Mouse (Mus musculus): ENCODE measurements at regions not wholly inside any gene's neighbourhood (a gene's known extent, or its start where the extent isn't known, plus 50 kb on each side); places are given as distances from the start of the nearest gene placed in this dataset.

GRCm38 (mm10) chr2:169122887-169123286 lies 167.5 kb upstream of the Zfp64 start:
- ATAC-seq = no peak
- H3K27ac ChIP-seq (ENCODE audit: low read depth, low read length) = no peak overlapping the region
- no peak overlapping the region for H3K4me3 ChIP-seq (ENCODE audit: low read length)
- no peaks in the 10 kb centered on the region for H3K27me3 ChIP-seq (replicated peaks; ENCODE audit: control insufficient read depth, insufficient read depth, low read length)
- H3K9me3 ChIP-seq (ENCODE audit: control insufficient read depth, low read length) = peaks cover 6% of the 10 kb centered on the region; the same call in 1 of the 2 replicates
- 89% methylated on average over 7 of the region's 7 CpGs for WGBS
- H3K36me3 ChIP-seq (ENCODE audit: control insufficient read depth, insufficient read depth, low read length) = no peaks in the 10 kb centered on the region
- H3K4me2 ChIP-seq (ENCODE audit: low read length) = no peak overlapping the region
- H3K4me1 ChIP-seq (ENCODE audit: control insufficient read depth, insufficient read depth, low read depth, low read length) = no peaks in the 10 kb centered on the region
- H3K9ac ChIP-seq (ENCODE audit: low read depth, low read length) = no peak overlapping the region

- Histone ChIP-seq H3K9ac (ENCODE audit: low read depth, low read length) (no peak overlapping the region), H3K27me3 (replicated peaks; ENCODE audit: control insufficient read depth, insufficient read depth, low read length) (no peaks in the 10 kb centered on the region), H3K27ac (ENCODE audit: low read depth, low read length) (no peak overlapping the region), H3K4me3 (ENCODE audit: low read length) (no peak overlapping the region), H3K4me1 (ENCODE audit: control insufficient read depth, insufficient read depth, low read depth, low read length) (no peaks in the 10 kb centered on the region), H3K36me3 (ENCODE audit: control insufficient read depth, insufficient read depth, low read length) (no peaks in the 10 kb centered on the region), H3K4me2 (ENCODE audit: low read length) (no peak overlapping the region), H3K9me3 (ENCODE audit: control insufficient read depth, low read length) (no peaks in the 10 kb centered on the region)
- no peak for ATAC-seq
- WGBS = 42% methylated on average over 10 of the region's 10 CpGs
Measured at GRCm38 (mm10) chr2:169116841-169117240, 161.5 kb upstream of the Zfp64 start.

GRCm38 (mm10) chr2:169109044-169109443 lies 153.7 kb upstream of the Zfp64 start:
- no peak for ATAC-seq
- H3K9me3 ChIP-seq (ENCODE audit: control insufficient read depth, low read length) = peaks cover 2% of the 10 kb centered on the region; the same call in 1 of the 2 replicates
- H3K27me3 ChIP-seq (replicated peaks; ENCODE audit: control insufficient read depth, insufficient read depth, low read length) = no peaks in the 10 kb centered on the region
- H3K9ac ChIP-seq (ENCODE audit: low read depth, low read length) = no peak overlapping the region
- H3K27ac ChIP-seq (ENCODE audit: low read depth, low read length) = no peak overlapping the region
- no peaks in the 10 kb centered on the region for H3K36me3 ChIP-seq (ENCODE audit: control insufficient read depth, insufficient read depth, low read length)
- no peaks in the 10 kb centered on the region for H3K4me1 ChIP-seq (ENCODE audit: control insufficient read depth, insufficient read depth, low read depth, low read length)
- no peak overlapping the region for H3K4me3 ChIP-seq (ENCODE audit: low read length)
- H3K4me2 ChIP-seq (ENCODE audit: low read length) = no peak overlapping the region
- 89% methylated on average over 4 of the region's 4 CpGs for WGBS

- H3K27me3 ChIP-seq (replicated peaks; ENCODE audit: control insufficient read depth, insufficient read depth, low read length) = no peaks in the 10 kb centered on the region
- H3K9me3 ChIP-seq (ENCODE audit: control insufficient read depth, low read length) = peaks cover 2% of the 10 kb centered on the region; the same call in 1 of the 2 replicates
- H3K4me2 ChIP-seq (ENCODE audit: low read length) = no peak overlapping the region
- H3K36me3 ChIP-seq (ENCODE audit: control insufficient read depth, insufficient read depth, low read length) = no peaks in the 10 kb centered on the region
- H3K27ac ChIP-seq (ENCODE audit: low read depth, low read length) = no peak overlapping the region
- H3K4me3 ChIP-seq (ENCODE audit: low read length) = no peak overlapping the region
- no peak overlapping the region for H3K9ac ChIP-seq (ENCODE audit: low read depth, low read length)
- H3K4me1 ChIP-seq (ENCODE audit: control insufficient read depth, insufficient read depth, low read depth, low read length) = no peaks in the 10 kb centered on the region
- ATAC-seq = no peak
- WGBS = 49% methylated on average over 10 of the region's 10 CpGs
Measured at GRCm38 (mm10) chr2:169108037-169108436, 152.7 kb upstream of the Zfp64 start.

- Histone ChIP-seq H3K27ac (ENCODE audit: low read depth, low read length) (no peak overlapping the region), H3K4me2 (ENCODE audit: low read length) (no peak overlapping the region), H3K27me3 (replicated peaks; ENCODE audit: control insufficient read depth, insufficient read depth, low read length) (no peaks in the 10 kb centered on the region), H3K9me3 (ENCODE audit: control insufficient read depth, low read length) (peaks cover 11% of the 10 kb centered on the region), H3K4me3 (ENCODE audit: low read length) (no peak overlapping the region), H3K9ac (ENCODE audit: low read depth, low read length) (no peak overlapping the region), H3K4me1 (ENCODE audit: control insufficient read depth, insufficient read depth, low read depth, low read length) (no peaks in the 10 kb centered on the region), H3K36me3 (ENCODE audit: control insufficient read depth, insufficient read depth, low read length) (no peaks in the 10 kb centered on the region)
- WGBS = 93% methylated on average over 13 of the region's 13 CpGs
- no peak for ATAC-seq
Measured at GRCm38 (mm10) chr2:169101506-169102261, 146.3 kb upstream of the Zfp64 start.

GRCm38 (mm10) chr2:169100516-169100915 lies 145.1 kb upstream of the Zfp64 start:
- Histone ChIP-seq H3K9me3 (ENCODE audit: control insufficient read depth, low read length) (peaks cover 11% of the 10 kb centered on the region), H3K4me1 (ENCODE audit: control insufficient read depth, insufficient read depth, low read depth, low read length) (no peaks in the 10 kb centered on the region), H3K27me3 (replicated peaks; ENCODE audit: control insufficient read depth, insufficient read depth, low read length) (no peaks in the 10 kb centered on the region), H3K36me3 (ENCODE audit: control insufficient read depth, insufficient read depth, low read length) (no peaks in the 10 kb centered on the region), H3K4me2 (ENCODE audit: low read length) (no peak overlapping the region), H3K27ac (ENCODE audit: low read depth, low read length) (no peak overlapping the region), H3K9ac (ENCODE audit: low read depth, low read length) (no peak overlapping the region), H3K4me3 (ENCODE audit: low read length) (no peak overlapping the region)
- no peak for ATAC-seq
- WGBS = 86% methylated on average over 8 of the region's 10 CpGs

GRCm38 (mm10) chr2:169099678-169100077 lies 144.3 kb upstream of the Zfp64 start:
- Histone ChIP-seq H3K4me3 (ENCODE audit: low read length) (no peak overlapping the region), H3K36me3 (ENCODE audit: control insufficient read depth, insufficient read depth, low read length) (no peaks in the 10 kb centered on the region), H3K27ac (ENCODE audit: low read depth, low read length) (no peak overlapping the region), H3K27me3 (replicated peaks; ENCODE audit: control insufficient read depth, insufficient read depth, low read length) (no peaks in the 10 kb centered on the region), H3K4me2 (ENCODE audit: low read length) (no peak overlapping the region), H3K9me3 (ENCODE audit: control insufficient read depth, low read length) (peaks cover 11% of the 10 kb centered on the region), H3K9ac (ENCODE audit: low read depth, low read length) (no peak overlapping the region), H3K4me1 (ENCODE audit: control insufficient read depth, insufficient read depth, low read depth, low read length) (no peaks in the 10 kb centered on the region)
- 62% methylated on average over 12 of the region's 12 CpGs for WGBS
- no peak for ATAC-seq

GRCm38 (mm10) chr2:169098591-169098990 lies 143.2 kb upstream of the Zfp64 start:
- no peak overlapping the region for H3K4me3 ChIP-seq (ENCODE audit: low read length)
- H3K4me1 ChIP-seq (ENCODE audit: control insufficient read depth, insufficient read depth, low read depth, low read length) = peaks cover 5% of the 10 kb centered on the region
- H3K9ac ChIP-seq (ENCODE audit: low read depth, low read length) = no peak overlapping the region
- no peak overlapping the region for H3K27ac ChIP-seq (ENCODE audit: low read depth, low read length)
- no peak for ATAC-seq
- H3K27me3 ChIP-seq (replicated peaks; ENCODE audit: control insufficient read depth, insufficient read depth, low read length) = no peaks in the 10 kb centered on the region
- peaks cover 11% of the 10 kb centered on the region for H3K9me3 ChIP-seq (ENCODE audit: control insufficient read depth, low read length)
- no peak overlapping the region for H3K4me2 ChIP-seq (ENCODE audit: low read length)
- H3K36me3 ChIP-seq (ENCODE audit: control insufficient read depth, insufficient read depth, low read length) = no peaks in the 10 kb centered on the region
- 86% methylated on average over 6 of the region's 6 CpGs for WGBS

GRCm38 (mm10) chr2:169094011-169094754 lies 138.8 kb upstream of the Zfp64 start:
- H3K4me3 ChIP-seq (ENCODE audit: low read length) = no peak overlapping the region
- WGBS = 48% methylated on average over 22 of the region's 22 CpGs
- no peaks in the 10 kb centered on the region for H3K36me3 ChIP-seq (ENCODE audit: control insufficient read depth, insufficient read depth, low read length)
- ATAC-seq = no peak
- H3K27ac ChIP-seq (ENCODE audit: low read depth, low read length) = peak overlapping the region; percentile 59
- H3K9me3 ChIP-seq (ENCODE audit: control insufficient read depth, low read length) = peaks cover 4% of the 10 kb centered on the region; the same call in 1 of the 2 replicates
- H3K4me1 ChIP-seq (ENCODE audit: control insufficient read depth, insufficient read depth, low read depth, low read length) = peaks cover 5% of the 10 kb centered on the region
- H3K9ac ChIP-seq (ENCODE audit: low read depth, low read length) = no peak overlapping the region
- H3K27me3 ChIP-seq (replicated peaks; ENCODE audit: control insufficient read depth, insufficient read depth, low read length) = no peaks in the 10 kb centered on the region
- H3K4me2 ChIP-seq (ENCODE audit: low read length) = no peak overlapping the region

Data from hindbrain, embryonic 16.5 days (tissue).